Comparison of ENCODE assay signal across 20 mouse cellular contexts in genomic region chr6:77139306-77139920, GRCm38 (mm10).
DNase-seq lines count a peak whose midpoint lies in the region; TF ChIP-seq lines count a peak whose summit lies in the region.
"Had no signal": no experiment of that assay in that cellular context is flagged by ENCODE, and none has a peak within 500 bp of the region (broad histone marks: within the 10 kb centered on the region; RNA-seq: fewer than 3 reads in every experiment).

No protein-coding gene starts in this region.

- H3K27ac ChIP-seq in layer of hippocampus, adult 2 months = no peak overlapping the region
- H3K27ac ChIP-seq: embryonic facial prominence, embryonic 12.5 days; embryonic facial prominence, embryonic 15.5 days; heart, adult 2 months; heart, embryonic 10.5 days; heart, embryonic 13.5 days; hindbrain, embryonic 14.5 days; hindbrain, postnatal 0 days had no signal

- no peak for TF ChIP-seq CTCF in layer of hippocampus, adult 2 months (conservative IDR thresholded peaks at IDR 0.05)

- peak; percentile 4 for DNase-seq in cerebellum, adult 9-11 months
- no peak for DNase-seq in cerebellum, adult 18-20 months
- peak; percentile 18 for DNase-seq in layer of hippocampus, adult 11-12 months (ENCODE audit: low spot score)
- no peak for DNase-seq in layer of hippocampus, adult 2 months (ENCODE audit: low spot score in 2 of 2)
- DNase-seq in brain, adult 2 months (ENCODE audit: low read depth, low spot score) = peak; percentile 58
- DNase-seq in telencephalon, adult 2 months (ENCODE audit: low read depth, low spot score) = peak; percentile 29
- DNase-seq: adrenal gland, adult 2 months; adrenal gland, postnatal 14 days; forebrain, postnatal 0 days; gastrocnemius, postnatal 10 days; gastrocnemius, postnatal 36 days; heart, adult 2 months; heart, postnatal 14 days; heart, postnatal 4 days had no signal

- no peak overlapping the region for H3K4me3 ChIP-seq in layer of hippocampus, adult 2 months
- H3K4me3 ChIP-seq: embryonic facial prominence, embryonic 12.5 days; embryonic facial prominence, embryonic 15.5 days; heart, adult 2 months; heart, embryonic 10.5 days; heart, embryonic 13.5 days had no signal

Comparison
In these comparisons a context has a peak if more than half of its experiments do, and no peak if none do; other contexts are left out.
1. DNase-seq: peak in cerebellum, adult 9-11 months (single experiment), layer of hippocampus, adult 11-12 months (single experiment), brain, adult 2 months (single experiment) and telencephalon, adult 2 months (single experiment); none in cerebellum, adult 18-20 months (0 of 2) and layer of hippocampus, adult 2 months (0 of 2).